Mouse (Mus musculus) T-helper 17 cell (primary cell): Measurements from ENCODE around the gene Th.

ENCODE experiments used
- in situ Hi-C, 2 experiments: fragments of 300-600 bp; cut with MboI, MseI; formaldehyde crosslinking; loops; 1 replicate in 1 of 2; 2 replicates in 1 of 2; pipeline ENCODE4 v1.15.1; 2025; ENCODE audit warnings: high pct_unique_total_duplicates in 2 of 2

Th gene

DNA sequence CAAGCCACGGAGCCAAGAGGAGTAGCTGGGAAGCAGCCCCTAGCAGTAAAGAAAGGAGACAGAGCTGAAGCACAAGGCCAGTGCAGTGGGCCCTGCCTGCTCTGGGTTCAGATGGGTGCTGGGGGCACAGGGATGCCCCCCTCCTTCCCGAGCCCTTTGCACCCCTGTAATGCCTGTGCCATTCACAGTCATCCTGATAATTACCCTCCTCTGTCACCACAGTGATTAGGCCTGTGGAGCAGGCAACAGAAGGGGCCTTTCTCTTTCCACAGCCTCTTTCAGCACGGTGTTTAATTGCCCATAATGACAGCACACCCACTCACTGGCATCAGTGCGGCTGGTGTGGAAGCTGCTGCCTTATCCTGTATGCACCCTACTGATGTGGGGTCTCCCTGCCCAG is 28.0 kb downstream of the Th start:
- in situ Hi-C loops = no loop called here

DNA sequence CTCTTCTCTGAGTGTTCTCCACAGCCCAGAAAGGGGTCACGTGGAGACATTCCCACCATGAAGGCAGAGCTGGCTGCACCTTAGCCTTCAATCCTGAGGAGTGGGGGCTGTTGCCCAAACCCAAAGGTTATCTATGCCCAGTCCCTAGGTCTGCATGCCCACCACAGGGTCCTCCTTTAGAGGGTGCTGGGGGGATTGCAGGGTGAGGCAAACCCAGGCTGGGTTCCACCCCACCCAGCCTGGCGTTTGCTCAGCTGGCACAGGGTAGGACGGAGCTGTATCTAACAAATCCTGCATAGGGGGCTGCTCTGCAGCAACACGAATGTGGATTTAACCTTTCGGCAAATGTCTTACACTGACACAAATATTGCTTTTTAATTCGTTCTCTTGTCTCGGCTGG is 29.2 kb downstream of the Th start:
- in situ Hi-C loops = no loop called here

DNA sequence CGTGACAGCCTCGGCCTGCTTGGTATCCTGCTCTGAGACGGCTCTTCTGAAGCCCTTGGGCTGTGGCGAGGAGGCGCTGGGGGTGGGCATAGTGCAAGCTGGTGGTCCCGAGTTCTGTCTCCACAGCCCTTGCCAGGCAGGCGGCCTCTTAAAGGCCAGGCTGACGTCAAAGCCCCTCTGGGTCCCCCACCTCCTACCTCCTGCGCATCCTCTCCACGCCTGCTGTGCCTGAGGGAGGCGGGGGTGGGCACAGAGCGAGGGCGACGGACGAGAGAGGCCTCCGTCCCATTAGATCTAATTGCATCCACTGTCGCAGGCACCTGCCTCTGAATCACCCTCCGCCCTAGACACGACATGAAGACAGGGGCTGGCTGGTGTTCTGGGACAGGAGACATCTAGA is 31.1 kb downstream of the Th start:
- in situ Hi-C loops = no loop called here

DNA sequence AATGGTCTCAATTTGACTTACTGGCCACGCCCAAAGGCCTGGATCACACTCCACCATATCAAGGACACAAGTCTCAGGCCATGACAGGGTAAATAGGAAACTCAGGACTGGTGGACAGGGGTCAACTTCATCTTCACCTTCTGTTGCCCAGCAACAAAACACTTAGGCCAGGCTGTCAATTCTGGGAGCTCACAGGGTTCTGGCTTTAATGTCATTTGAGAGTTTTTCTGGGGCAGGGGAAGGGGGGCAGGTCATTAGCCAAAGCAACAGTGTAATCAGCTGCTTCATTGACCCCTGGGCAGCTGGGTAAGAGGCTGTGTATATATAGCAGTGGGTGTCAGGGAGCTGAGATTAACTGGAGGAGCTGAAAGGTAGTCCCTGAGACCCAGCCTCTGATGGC is 33.5 kb downstream of the Th start:
- in situ Hi-C loops = no loop called here

DNA sequence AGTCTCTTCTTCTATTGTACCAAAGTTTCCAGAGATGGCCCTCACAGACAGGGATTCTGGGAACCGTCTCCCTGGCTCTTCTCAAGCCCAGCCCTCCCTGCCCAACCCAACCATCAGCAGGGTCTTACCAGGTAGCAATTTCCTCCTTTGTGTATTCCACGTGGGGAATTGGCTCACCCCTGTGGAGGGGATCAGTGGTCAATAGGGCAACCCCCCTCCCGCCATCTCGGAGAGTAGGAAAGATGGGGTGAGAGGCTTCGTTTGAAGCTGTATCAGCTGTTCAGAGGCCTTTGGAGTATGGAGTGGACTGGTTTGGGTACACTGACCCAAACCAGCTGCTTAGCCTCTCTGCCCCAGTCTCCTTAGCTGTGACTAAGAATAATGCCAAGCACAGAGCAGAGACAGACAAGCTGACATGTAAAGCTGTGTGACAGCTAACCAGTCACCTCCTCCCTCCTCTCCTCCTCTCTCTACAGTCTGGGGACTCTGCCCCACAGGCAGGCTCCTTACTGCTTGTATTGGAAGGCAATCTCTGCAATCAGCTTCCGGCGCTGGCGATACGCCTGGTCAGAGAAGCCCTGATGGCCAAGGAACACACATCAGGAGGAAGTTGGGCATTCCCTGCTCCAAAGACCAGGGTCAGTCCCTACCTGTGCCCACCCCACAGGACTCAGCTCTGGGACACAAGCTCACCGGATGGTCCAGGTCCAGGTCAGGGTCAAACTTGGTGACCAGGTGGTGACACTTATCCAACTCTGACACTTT is 34.8 kb downstream of the Th start:
- in situ Hi-C loops = no loop called here

DNA sequence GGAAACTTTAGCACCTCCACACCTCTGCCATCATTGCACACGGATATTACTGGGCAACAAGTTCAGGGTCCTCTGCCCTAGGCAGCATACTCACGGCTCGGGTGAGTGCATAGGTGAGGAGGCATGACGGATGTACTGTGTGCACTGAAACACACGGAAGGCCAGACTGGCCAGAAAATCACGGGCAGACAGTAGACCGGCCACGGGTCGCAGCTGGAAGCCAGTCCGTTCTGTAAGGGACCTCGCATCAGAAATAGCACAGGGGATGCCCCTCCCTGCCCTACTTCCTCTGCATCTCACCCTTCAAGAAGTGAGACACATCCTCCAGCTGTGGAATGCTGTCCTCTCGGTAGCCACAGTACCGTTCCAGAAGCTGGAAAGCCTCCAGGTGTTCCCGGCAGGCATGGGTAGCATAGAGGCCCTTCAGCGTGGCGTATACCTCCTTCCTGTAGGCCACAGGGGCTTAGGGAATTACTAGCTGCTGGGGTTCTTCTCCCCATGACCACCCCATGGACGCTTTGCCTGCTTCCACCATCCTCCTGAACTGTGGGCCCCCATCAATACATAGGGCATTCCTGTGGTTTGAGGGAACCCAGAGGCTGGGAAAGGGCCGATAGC is 35.6 kb downstream of the Th start:
- in situ Hi-C loops = no loop called here

DNA sequence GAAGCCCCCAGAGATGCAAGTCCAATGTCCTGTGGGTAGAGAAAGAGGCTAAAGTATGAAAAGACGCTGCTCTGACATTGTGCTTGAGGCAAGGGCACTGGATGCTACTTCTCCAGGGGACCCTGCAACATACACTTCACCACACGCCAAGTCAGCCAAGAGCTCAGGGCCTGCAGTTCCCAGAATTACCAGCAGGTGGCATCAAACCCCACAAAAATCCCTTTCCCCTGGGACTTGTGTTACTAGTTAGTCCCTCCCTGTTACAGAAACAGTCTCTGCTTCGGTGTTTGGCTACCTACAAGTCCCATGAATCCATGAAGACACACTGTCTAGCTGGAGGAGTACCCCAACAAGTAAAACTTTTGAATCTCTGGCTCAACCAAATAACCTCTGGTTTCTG is 36.3 kb downstream of the Th start:
- in situ Hi-C loops = loop anchor here in 1 of 2 experiments (5.0 kb wide), 1 partner anchor 183 kb away; no protein-coding TSS in a partner anchor

DNA sequence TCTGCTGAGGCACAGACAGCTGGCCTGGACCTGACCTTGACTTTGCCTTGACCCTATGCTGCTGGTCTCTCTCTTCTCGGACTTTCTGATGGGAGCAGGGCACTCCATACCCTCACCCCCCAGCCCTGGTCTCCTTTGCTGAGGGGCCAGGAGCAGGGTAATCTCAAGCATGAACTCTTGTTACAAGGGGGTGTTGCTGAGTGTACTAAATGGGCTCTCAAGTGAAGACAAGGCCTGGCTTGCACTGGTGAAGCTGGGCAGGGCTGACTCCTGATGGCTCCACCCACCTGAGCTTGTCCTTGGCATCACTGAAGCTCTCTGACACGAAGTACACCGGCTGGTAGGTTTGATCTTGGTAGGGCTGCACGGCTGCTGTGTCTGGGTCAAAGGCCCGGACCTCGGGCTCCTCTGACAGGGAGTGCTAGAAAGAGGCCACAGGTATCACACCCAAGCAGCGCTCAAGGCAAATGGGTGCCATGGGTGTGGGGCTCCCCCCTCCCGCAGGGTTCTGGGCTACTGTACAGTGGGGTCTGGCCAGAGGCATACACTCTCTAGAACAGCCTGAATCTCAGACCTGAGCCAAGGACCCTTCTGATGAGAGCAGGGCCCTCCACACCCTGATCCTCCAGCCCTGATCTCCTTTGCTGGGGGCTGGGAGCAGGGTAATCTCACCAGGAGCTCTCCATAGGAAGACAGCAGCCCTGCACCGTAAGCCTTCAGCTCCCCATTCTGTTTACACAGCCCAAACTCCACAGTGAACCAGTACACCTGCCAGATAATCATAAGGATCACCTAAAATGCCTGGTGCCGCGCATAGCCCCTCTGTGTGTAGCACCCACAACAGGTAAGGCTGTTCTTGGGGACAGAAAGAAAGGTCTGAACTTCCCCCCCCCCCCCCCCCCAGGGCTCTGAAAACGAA is 36.9 kb downstream of the Th start:
- in situ Hi-C loops = loop anchor here in 1 of 2 experiments (5.0 kb wide), 1 partner anchor 183 kb away; no protein-coding TSS in a partner anchor

DNA sequence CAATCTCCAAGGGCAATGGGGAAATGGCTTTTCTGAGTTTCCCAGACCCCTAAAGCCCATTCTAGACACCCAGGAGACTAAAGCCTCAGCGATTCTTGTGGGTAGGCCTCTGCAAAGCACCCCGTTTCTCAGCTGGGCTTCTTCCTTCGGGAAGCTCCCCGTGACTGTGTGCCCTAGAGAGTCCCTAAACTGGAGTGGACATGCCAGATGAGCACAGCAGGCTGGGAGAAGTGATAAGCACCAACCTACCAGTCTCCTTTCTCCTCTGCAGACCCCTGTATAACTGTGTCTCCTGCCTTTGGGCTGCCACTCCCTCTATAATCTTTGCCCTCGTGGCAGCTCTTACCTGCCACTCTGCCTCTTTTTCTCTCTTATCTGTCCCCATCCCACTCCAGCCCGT is 37.6 kb downstream of the Th start:
- in situ Hi-C loops = loop anchor here in 1 of 2 experiments (5.0 kb wide), 1 partner anchor 184 kb away; no protein-coding TSS in a partner anchor

DNA sequence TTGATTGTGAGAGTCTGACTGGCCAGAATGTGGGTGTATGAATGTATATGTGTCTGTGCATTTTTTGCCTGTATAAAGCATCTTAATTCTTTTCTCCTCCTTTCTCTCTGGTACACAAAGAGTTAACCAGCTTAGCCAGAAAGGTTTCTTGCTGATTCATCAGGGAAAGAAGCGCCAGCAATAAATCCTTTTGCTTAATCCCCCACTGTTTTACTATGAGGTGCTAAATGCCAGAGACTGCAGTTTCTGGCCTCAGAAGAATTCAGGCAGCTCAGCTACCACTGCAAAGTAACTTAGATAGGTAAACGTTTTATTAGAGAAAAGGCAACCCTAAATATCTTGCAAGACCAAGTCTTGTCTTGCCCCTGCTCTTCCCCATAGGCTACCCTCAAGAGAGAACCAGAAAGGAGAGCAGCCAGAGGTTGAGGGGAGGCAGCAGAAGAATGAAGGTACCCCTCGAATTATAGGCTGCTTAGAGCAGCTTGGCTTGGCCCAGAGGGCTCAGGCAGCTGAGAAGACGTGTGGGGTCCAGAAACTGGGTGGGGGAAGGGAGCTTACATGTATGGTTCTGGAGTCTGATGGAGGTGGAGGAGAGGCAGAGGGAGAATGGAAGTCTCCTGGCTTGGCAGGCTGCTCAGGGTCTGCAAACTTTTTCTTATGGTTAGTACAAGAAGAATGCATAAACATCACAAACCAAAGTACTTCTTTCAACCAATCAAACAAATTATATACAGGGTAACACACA is 61.3 kb downstream of the Th start:
- in situ Hi-C loops = no loop called here

DNA sequence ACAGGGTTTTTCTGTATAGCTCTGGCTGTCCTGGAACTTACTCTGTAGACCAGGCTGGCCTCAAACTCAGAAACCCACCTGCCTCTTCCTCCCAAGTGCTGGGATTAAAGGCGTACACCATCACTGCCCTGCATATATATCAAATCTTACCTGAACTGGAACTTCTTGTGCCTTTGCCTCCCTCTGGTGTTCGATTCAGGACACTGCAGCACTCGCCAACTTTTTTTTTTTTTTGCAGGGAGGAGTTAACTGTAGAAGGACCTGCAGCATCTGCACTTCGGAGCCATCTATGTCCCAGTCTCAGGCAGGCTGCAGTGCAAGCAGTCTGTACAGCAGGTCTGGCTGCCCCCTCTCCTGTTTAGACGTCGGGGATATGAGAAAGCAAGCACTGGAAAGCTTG is 80.2 kb downstream of the Th start:
- in situ Hi-C loops = no loop called here
